Mouse (Mus musculus) adrenal gland, postnatal 36 days (tissue): ENCODE data around the gene Caskin1. TPM values are rescaled to one million over a fixed set of nuclear protein-coding genes. Genes with fewer than 3 reads are reported as not detected.
A peak's percentile ranks its signal among the peaks of the same experiment; 100 is the strongest.

Experiments used
- DNase-seq, 2 experiments: peaks; one replicate each; pipeline ENCODE4 v3.0.0; 2021; ENCODE audit warnings: mixed read lengths in 1 of 2
- total RNA-seq, 2 experiments: library from RNA; stranded (reverse); gene quantifications; 2 replicates each; pipeline ENCODE4 v1.2.3; 2021

Caskin1 gene
- total RNA-seq, 2 experiments from 2014 or later, result 14.7 to 25.7 TPM

DNA sequence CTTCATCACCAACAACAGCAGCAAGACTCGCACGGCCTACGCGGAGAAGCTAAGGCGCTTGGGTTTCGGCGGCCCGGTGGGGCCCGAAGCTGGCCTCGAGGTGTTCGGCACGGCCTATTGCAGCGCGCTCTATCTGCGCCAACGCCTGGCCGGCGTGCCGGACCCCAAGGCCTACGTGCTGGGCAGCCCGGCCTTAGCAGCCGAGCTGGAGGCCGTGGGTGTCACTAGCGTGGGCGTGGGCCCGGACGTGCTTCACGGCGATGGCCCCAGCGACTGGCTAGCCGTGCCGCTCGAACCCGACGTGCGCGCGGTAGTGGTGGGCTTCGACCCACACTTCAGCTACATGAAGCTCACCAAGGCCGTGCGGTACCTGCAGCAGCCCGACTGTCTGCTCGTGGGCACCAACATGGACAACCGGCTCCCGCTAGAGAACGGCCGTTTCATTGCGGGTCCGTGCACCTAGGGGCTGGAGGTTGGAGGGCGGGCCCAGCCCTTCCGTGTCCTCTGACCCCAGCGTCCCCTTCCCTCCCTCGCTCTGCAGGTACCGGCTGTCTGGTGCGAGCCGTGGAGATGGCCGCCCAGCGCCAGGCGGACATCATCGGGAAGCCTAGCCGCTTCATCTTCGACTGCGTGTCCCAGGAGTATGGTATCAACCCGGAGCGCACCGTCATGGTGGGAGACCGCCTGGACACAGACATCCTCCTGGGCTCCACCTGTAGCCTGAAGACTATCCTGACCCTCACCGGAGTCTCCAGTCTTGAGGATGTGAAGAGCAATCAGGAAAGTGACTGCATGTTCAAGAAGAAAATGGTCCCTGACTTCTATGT is 17.5 kb upstream of the Caskin1 start:
- peak; percentile 51 to 65 for DNase-seq

DNA sequence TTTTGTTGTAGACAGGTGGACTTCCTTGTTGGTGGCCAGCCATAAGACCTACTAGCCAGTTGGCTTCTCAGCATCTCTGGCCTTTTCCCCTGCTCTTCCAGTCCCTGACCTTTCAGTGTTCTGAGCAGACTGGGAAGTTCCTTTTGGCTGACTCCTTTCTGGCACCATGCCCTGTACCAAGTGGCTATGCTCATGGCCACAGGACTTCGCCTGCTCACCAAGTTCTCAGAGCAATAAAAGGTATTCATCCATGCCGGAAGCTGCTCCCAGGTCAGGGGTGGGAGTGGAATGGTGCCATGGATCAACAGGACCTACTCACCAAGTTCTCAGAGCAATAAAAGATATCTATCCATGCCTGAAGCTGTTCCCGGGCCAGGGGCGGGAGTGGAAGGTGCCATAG is 15.9 kb upstream of the Caskin1 start:
- DNase-seq, result peak; percentile 85 to 90

DNA sequence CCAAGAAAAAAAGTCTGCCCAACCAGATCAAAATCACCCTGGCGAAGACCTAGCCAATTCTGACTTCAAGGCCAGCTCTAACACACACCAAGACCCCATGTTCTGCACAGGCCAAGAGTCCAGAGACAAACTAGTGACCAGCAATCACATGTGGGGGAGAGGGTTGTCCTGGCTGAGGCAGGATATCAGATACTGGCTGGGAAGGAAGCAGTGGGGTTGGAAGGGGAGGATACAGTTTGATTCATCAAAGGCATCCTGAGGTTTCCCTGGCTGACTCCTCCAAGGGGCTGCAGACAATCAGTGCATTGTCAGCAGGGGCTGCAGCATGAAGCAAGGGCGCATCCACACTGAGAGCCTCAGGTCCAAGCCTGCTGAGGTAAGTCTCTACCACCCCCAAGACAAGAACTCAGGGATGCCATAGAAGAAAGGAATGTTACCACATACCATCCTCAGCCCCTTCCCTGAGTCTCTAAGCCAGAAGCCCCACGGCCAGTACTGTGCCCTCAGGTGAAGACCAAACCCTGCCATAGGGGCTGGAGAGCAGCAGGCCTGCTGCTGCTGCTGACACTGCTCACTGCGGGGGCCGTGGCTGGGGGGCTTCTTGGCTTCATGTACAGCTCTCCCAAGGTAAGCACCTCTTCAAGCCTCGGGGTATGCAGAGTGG is 14.7 kb upstream of the Caskin1 start, which contains the start of gene Bricd5:
Bricd5 (plus strand) TSS at position 273 of the 664 bp plus-strand sequence.
- no peak for DNase-seq

DNA sequence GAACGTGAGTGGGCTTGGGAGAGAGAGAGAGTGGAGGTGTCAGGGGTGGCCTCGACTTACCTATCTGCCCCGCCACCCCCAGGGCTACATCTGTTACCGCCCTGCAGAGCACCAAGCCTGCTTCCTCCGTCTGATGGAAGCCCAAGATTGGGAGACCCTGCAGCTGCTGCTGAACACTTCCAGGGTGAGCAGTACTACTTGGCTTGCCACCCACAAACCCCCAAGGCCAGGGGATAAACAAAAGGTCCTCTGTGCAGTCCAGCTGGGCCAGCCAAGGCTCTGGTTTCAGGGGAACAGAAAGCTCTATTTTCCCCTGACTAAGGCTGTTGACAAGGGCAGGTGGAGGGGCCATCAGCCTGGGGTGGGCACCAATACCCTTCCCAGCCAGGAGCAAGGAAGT is 13.8 kb upstream of the Caskin1 start:
- no peak for DNase-seq

DNA sequence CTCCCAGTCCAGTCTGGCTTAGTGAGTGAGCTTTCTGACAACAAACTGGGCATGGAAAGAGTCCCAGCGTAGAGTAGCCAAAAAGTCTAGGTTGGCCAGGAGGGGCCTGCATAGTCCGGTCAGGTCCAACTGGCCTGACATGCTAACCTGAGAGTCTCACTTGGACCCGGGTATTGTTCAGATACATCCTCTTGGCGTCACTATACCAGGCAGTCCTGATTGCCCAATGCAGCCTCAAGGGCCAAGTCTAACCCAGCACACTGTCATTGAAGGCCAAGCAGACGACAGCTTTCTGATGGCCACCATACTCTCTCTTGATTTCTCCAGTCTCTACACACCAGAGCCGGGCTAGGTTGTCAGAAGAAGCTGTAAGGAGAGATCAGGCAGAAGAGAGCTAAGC is 12.8 kb upstream of the Caskin1 start:
- DNase-seq, result no peak

DNA sequence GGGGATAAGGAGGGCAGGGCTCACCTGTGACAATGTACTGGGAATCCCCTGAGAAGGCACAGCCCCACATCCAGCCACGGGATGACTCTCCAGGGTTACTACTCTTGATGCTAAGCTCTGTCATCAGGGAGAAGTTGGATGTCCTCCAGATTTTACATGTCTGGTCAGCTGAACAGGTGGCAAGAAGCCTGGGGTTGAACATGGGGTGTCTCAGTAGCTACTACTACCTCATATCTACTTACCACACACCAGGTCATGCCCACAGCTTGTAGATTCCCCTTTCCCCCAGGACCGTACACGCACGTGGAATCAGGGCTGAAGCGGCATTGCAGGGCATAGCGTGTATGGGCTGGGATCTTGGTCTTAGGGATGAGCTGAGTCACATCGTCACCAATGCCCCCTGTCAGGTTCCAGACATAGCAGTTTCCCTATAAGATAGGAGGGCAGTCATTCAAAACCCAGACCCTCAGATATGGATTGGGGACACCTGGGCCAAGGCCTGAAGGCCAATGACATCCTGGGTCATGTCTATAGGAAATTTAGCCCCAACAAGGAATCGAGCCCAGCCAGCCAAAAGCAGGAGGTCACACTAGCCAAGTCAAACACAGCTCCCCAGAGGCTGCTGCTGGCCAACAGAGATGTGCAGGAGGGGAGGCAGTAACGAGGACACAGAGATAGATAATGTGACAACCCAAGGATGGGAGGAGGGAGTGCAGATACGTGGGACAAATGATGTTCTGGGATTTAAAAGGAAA is 12.2 kb upstream of the Caskin1 start:
- DNase-seq, result no peak

DNA sequence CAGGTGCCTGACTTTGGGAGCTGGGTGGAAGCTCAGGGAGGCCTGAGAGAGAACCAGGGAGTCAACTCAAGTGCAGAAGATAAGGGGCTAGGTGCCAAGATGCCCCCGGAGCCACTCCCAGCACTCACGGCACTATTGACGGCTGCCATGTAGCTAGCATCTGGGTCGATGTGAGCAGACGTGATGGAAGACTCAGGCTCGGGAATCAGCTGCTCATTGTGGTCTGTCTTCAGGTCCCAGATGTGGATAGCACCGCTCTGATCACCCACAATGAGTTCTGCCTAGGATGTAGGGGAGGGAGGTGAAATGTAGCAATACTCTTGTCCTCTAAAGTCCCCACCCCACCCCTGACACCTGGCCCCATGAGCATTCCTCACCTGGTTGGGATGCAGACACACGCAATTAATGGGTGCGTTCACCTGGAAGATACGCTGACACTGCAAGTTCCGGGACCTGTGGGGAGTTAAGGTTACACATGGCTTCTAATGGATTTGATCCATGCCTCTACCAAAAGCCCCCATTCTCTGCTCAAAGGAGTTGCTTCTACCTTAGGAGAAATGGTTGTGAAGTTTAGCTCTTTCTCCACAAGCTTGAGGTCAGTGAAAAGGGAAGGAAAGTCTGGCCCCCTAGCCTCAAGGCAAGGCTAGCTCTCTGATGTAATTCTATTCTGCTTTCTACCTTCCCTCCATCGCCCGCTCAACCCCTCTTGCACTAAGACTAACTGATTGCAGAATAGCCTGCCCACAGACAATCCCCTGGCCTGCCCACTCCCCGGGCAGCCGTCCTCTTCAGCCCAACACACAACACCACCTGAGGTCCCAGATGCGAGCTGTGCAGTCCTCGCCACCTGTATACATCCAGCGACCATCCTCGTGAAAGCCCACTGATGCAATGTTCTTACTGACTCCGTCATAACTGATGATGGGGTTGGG is 11.1 kb upstream of the Caskin1 start:
- no peak for DNase-seq

DNA sequence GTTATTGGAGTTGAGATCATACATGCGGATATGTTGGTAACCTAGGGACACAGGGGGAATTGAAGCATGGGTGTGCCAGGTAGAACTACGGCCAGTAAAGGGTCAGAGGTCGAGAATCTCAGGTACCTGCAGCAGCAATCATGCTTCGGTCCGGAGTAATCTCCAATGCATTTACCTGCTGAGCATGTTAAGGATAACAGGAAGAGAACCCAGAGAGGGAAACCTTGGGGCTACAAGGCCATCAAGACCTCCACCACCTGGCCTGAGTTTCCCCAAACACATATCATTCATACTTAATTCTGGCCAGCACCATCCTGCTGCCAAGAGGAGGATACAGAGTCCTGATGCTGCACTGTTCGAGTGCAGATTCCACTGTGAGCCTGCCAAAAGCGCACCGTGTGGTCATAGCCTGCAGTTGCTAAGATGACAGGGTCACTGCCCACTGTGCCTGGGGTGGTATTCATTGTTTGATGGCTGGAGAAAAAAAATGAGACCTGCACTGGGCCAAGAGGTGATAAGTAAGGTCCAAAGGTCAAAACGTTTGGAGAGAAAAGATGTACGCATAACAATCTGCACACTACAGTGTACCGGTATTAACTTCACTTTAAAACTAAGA is 10.3 kb upstream of the Caskin1 start:
- no peak for DNase-seq

DNA sequence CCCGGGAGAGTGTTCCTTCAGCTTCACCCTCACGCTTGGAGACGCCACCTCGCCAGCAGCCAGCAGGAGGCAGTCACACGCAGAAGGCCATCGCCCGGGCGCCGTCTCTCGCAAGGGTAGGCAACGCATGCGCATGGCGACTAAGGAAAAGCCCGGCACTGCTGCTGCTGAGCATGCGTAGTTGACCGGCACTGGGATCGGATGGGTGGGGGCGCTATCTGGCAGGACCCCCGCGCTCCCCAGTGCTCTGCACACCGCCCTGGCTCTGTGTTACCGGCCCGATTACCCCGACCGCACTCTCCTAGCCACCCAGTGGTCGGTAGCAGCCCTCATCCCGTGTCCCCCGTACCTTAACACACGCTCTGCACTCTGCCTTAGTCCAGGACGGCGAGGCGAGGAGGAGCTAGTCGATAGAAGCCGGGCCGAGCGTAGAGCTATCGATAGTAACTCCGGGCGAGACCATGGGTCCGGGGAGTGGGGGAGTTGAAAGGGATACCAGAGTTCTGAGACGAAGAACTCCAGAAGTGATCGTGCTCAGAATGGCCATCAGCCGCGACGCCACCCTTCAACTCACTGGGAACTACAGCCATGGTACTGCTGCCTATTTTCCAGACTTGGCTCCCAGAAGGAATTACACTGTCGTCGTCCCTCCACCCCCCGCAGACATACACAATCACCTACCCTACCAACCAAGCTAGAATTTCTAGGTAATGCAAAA is 9.6 kb upstream of the Caskin1 start, which contains the start of gene Mlst8:
Mlst8 (minus strand) TSS at position 416 of the 718 bp plus-strand sequence.
- peak; percentile 98 for DNase-seq

DNA sequence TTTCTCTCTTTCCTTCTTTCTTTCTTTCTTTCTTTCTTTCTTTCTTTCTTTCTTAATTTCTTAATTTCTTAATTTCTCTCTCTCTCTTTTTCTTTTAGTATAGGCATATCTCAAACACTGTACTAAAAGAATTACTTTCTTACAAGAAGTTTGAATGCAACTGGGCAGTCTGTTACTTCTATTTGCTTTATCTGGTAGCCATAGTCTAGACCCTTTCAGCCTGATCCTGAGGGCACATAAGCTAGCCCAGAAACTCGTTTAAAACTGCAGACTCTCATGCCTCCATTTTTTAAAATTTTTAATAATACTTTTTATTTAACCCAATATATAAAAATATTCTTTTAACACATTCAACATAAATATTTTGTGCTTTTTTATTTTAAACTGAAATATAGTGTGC is 9.0 kb upstream of the Caskin1 start:
- DNase-seq, result no peak

DNA sequence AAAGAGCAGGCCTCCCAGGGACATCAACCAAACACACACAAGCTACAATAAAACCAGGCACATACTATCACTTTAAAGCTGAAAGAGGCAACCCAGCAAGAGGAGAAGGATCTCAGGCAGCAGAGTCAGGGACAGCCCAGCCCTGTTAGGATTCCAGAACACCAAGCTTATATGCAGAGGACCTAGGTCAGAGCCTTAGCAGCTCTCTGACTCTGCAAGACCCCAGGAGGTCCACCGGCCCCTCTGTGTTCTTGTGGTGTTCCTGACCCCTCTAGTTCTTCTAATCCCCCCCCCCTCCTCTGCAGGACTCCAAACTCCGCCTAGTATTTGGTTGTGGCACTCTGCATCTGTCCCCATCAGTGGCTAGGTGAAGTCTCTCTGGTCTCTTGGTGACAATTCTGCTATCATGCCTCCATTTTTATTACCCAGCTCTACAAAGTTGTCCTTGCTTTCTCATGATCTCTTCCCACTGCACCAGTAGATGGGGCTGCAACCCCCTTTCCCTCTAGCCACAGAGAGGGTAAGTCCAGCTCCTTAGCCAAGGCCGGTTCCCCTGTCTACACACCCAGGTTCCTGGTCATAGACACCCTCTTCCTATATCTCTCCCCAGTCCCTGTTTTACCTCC is 8.1 kb upstream of the Caskin1 start:
- peak in 1 of 2 experiments; percentile 50 for DNase-seq

DNA sequence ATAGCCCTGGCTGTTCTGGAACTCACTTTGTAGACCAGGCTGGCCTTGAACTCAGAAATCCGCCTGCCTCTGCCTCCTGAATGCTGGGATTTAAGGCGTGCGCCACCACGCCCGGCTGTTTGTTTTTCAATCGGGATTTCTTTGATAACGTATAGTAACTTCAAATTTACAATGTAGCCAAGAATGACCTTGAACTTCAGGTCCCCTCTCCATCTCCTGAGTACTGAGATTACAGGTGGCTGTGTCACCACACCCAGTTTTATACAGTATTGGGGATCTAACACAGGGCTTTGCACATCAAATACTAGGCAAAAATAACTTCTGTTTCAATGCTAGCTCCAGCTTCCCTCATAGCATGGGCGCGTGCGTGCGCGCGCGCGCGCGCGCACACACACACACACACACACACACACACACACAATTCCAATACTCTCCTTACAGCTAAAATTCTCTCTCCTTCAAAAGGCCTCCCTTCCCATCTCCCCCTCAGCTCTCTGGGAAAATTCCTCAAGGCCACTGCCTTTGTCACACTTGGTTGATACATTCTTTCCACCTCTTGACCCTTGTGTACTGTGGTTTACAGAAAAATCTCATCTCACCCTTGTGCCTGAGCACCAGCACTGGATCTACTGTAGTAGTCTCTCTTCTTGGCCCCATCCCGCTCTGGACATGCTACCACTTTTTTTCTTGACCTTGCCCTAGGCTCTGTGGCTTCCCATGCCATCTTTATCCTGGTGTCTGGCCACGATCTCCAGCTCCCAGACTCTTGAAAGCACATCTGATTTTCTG is 7.2 kb upstream of the Caskin1 start:
- no peak for DNase-seq

DNA sequence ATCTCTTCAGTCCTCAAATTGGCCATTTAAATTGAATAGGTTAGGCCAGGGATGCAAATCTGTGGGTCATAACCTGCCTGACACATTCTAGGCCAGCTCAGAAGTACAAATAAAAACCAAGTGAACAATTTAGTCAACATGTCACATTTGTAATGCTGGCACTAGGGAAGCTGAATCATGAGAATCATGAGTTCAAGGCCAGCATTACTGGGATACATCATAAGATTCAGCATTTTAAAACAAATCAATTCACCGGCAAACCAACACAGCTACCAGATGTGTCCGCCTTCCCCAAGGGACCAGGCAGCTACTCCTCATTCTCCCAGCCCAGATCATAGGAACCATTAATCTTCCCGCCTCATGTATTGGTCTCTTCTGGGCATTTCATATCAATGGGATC is 4.9 kb upstream of the Caskin1 start:
- DNase-seq, result no peak

DNA sequence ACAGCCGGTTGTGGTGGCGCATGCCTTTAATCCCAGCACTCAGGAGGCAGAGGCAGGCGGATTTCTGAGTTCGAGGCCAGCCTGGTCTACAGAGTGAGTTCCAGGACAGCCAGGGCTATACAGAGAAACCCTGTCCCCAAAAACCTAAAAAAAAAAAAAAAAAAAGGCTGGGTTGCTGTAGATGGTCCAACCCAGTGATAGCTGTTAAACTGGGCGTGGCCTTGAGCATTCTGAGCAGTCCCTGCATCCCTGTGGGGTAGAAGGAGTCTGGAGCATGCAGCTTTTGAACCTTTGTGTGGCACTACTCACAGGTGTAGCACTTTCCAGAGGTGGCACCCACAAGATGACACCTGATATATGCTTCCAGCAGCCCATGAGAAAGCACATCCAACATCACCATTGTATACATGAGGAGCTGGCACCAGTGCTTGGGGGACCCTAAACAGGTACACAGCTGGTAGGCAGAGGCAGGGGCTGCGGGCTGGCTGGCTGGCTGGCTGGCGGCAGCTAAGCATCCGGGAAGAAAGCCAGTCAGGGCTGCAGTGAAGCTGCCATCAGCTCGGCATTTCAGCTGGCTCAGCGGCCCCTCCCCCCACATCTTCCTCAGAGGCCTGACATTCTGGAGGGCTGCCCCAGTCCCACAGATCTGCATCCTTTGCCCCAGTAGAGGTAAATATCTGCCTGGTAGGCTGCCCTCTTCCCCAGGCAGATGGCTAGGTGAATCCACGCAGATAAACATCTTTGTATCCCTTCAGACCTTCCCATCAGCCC is 3.1 kb upstream of the Caskin1 start:
- no peak for DNase-seq

DNA sequence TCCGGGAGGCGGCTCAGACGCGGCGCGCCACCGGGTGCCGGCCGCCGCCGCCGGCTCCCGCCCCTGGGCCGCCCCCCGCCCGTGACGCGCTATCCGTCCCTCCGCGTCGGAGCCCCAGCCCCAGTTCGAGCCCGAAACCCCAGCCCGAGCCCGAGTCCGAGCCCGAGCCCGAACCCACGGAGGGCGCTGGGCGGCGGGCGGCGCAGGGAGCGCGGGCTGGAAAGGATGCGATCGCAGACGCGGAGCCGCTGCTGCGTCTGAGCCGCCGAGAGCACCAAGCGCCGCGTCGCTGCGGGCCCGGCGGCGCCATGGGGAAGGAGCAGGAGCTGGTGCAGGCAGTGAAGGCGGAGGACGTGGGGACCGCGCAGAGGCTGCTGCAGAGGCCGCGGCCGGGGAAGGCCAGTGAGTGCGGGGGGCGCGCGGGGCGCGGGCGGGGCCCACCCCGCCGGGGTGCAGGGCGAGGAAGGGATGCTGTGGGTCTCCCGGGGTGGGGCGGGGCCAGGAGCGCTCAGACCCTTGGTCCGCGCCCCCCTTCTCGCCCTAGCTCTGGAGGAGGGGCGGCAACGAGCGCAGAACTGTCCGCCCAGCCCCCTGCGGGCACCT is 362 bp downstream of the Caskin1 start:
- peak; percentile 46 to 62 for DNase-seq

DNA sequence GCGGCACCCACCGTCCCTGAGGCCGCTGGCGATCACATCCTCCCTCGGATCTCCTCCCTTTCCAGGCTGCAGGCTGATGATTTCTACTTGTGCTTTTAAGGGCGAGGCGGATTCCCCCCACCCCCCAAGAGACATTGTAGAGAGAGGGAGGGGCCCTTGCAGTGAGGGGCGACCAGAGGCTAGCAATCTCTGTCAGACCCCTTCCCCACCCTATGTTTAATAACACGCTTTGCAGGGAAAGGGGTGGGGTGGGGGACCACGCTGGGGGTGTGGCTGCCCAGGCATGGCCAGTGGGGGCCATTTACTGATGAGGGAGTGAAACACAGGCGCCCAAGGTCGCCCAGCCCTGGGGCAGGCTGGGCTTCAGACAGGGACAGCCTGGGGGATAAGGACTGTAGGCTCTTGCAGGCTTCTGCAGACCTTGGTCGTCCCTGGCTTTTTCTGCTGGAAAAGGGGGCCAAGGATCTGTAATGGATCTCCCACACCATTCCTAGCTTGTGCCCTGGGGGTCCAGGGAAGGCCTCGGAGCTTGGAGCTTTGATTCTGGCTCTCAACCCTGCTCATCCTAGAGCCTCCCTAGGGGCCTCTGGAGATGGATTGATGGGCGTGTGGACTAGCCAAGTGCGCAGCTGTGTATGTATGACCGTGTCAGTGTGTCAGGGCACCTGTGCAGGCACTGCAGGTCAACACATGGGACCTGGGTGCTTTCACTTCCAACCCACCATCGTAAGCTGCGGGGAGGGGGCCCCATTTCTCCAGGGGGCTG is 1.0 kb downstream of the Caskin1 start:
- DNase-seq, result peak; percentile 44 to 54

DNA sequence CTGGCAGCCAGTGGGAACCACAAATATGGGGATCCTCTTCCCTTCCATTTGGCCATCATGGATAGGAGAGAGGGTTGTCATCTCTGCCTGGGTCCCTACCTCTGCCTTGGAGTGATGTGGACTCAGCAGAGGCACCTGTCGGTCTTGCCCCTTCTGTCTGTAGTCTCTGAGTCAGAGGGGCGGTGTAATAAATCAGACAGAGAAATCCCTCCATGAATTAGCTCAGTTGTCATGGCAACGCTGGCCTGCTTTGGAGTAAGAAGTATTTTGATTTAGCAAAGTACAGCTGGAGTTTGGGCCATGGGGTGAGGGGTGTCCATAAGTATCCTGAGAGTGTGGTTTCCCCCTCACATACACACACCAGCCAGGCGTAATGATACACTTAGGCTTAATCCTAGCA is 2.0 kb downstream of the Caskin1 start:
- peak; percentile 59 to 61 for DNase-seq
